Mouse (Mus musculus) intestine, embryonic 14.5 days (tissue): Measurements from ENCODE around the gene Ptprr. TPM values are rescaled to one million over a fixed set of nuclear protein-coding genes. Genes with fewer than 3 reads are reported as not detected.

Source experiments
- ATAC-seq: fragments of 200-750 bp; cut with Nextera tagmentation; replicated peaks from 2 replicates; pipeline ENCODE4 v1.8.0; 2017; ENCODE audit warnings: low read depth, moderate number of reproducible peaks, moderate TSS enrichment, moderate library complexity; ENCODE audit not compliant: low FRiP score, low TSS enrichment
- DNase-seq: peaks from one replicate; pipeline ENCODE4 v3.0.0-alpha.2; 2018; ENCODE audit warnings: low spot score
- H3K27ac ChIP-seq: fragments of 300-500 bp; sonication (generic); 2 replicates; pipeline ENCODE4 v1.5.1; 2014; ENCODE audit warnings: low read depth, mild to moderate bottlenecking, control low read depth
- H3K27me3 ChIP-seq: fragments of 300-500 bp; sonication (generic); replicated peaks from 2 replicates; pipeline ENCODE4 v1.6.1; 2014; ENCODE audit warnings: low read length, control low read depth; ENCODE audit not compliant: control insufficient read depth, insufficient read depth
- H3K36me3 ChIP-seq: fragments of 300-500 bp; sonication (generic); 2 replicates; pipeline ENCODE4 v1.6.1; 2014; ENCODE audit warnings: low read length, control low read depth; ENCODE audit not compliant: control insufficient read depth, insufficient read depth
- H3K4me1 ChIP-seq: fragments of 300-500 bp; sonication (generic); replicated peaks from 2 replicates; pipeline ENCODE4 v1.6.1; 2014; ENCODE audit warnings: low read length, control low read depth, mixed read lengths; ENCODE audit not compliant: control insufficient read depth, insufficient read depth
- H3K4me2 ChIP-seq: fragments of 300-500 bp; sonication (generic); 2 replicates; pipeline ENCODE4 v1.6.1; 2014; ENCODE audit warnings: low read length
- H3K4me3 ChIP-seq: fragments of 300-500 bp; sonication (generic); 2 replicates; pipeline ENCODE4 v1.5.1; 2014; ENCODE audit warnings: low read depth, low read length, control low read depth, mixed read lengths
- H3K9ac ChIP-seq: fragments of 300-500 bp; sonication (generic); 2 replicates; pipeline ENCODE4 v1.6.1; 2014; ENCODE audit warnings: mild to moderate bottlenecking, low read length
- H3K9me3 ChIP-seq: fragments of 300-500 bp; sonication (generic); 2 replicates; pipeline ENCODE4 v1.6.1; 2016; ENCODE audit warnings: low read length, control low read depth; ENCODE audit not compliant: control insufficient read depth
- WGBS: fragments of 180-500 bp; shearing (Covaris S2); extraction: QIAGEN DNeasy Blood & Tissue Kit; methylation state at CpG from one replicate; pipeline ENCODE4 v1.1.7; 2014; 5-methylcytosine and 5-hydroxymethylcytosine counted together
- polyA plus RNA-seq: library from polyadenylated mRNA; unstranded; fragments of >200 nt; fragmentation: Nextera tagmentation; extraction: Ambion mirVana; gene quantifications from 2 replicates; pipeline ENCODE4 v1.2.1, GENCODE M21; 2014

Gene Ptprr
- polyA plus RNA-seq, 1 experiment from 2014 or later, result 4.7 TPM

DNA sequence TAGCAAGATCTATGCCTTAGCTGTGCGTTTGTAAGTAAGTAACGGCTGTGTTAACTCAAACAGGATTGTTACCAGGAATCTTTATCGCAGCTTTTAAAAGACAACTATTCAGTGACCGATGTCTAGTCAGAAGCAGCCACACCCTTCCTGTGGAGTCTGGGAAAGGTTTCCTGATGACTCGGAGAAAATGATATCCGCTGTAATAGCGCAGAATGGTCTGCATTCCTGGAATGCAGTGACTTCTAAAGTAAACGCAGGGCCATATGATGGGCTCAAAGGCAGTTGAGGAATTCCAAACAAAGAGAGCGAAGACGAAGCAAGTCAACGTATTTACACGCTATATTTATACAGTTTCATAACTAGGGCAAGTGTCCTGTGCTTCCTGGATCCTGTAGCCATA, 279.8 kb downstream of the Ptprr start:
- Histone ChIP-seq H3K4me2 (peak overlapping the region; percentile 37), H3K9ac (no peak overlapping the region), H3K4me1 (peaks cover 4% of the 10 kb centered on the region; the same call in 1 of the 2 replicates), H3K4me3 (no peak overlapping the region), H3K9me3 (no peaks in the 10 kb centered on the region), H3K36me3 (no peaks in the 10 kb centered on the region), H3K27me3 (peaks cover 21% of the 10 kb centered on the region), H3K27ac (no peak overlapping the region)
- 19% methylated on average over 12 of the region's 12 CpGs for WGBS
- DNase-seq (no peak), ATAC-seq (no peak)

DNA sequence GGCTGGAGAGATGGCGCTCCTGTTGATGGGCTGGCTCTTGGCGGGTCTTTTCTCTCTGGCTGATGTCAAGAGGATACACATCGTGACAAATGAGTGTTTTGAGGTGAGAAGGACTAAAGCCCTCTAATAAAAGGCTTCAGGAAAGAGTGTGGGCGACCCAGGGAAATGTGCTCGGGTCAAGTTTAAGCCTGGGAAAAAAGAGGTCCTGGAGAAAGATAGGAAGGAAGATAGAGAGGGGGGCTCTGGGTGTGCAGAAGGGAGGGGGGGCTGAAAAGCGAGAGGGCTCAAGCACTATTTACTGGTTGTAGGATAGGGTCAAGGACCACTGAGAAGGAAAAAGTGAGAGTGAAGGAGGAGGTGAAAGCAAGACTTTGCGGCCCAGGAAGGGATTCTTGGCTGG, 282.8 kb downstream of the Ptprr start:
- 15% methylated on average over 7 of the region's 7 CpGs for WGBS
- Histone ChIP-seq H3K27ac (no peak overlapping the region), H3K9me3 (no peaks in the 10 kb centered on the region), H3K4me1 (peaks cover 4% of the 10 kb centered on the region; the same call in 1 of the 2 replicates), H3K4me2 (peak overlapping the region; percentile 95), H3K36me3 (no peaks in the 10 kb centered on the region), H3K9ac (peak overlapping the region; percentile 38), H3K27me3 (peaks cover 21% of the 10 kb centered on the region), H3K4me3 (peak overlapping the region; percentile 45)
- DNase-seq, result no peak
- no peak for ATAC-seq

DNA sequence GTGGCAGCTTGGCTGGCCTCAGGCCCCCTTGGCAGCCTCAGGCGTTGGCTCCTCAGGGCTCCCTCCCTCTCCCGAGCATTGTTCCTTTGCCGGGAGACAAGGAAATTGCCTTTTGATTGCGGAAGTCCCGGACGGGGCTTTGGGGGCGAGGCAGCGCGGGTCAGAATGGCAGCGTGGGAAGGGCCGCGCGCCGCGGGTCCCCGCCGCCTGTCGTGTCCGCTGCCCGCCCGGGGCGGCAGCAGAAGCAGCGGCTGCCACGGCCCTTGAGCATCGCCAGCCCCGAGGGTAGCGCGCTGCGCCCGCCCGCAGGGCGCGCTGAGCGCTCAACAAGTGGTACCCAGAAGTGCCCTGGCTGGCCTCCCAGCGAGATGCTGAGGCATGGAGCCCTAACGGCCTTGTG, 283.2 kb downstream of the Ptprr start:
- Histone ChIP-seq H3K27me3 (peaks cover 21% of the 10 kb centered on the region), H3K27ac (no peak overlapping the region), H3K4me2 (peak overlapping the region; percentile 95), H3K4me1 (peaks cover 4% of the 10 kb centered on the region; the same call in 1 of the 2 replicates), H3K9me3 (no peaks in the 10 kb centered on the region), H3K9ac (peak overlapping the region; percentile 38), H3K4me3 (peak overlapping the region; percentile 45), H3K36me3 (no peaks in the 10 kb centered on the region)
- DNase-seq, result peak; percentile 66
- ATAC-seq, result no peak
- 2% methylated on average over 35 of the region's 36 CpGs for WGBS

DNA sequence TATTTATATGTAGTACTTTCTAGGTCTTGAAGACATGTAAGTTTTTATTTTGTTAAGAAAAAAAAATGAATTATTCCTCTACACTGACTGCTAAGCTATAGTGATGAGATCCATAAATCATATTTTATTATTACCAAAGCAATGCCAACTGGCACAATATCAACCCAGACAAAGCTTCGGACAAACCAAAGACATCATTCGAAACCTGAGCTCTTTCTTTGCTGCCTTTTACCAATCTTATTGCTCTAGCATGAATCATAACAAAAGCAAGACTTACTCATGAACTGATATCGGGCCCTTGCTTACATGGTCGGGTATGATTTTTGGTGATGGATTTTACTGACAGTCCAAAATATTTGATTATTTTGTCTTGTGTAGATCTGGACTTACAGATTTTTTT, 286.3 kb downstream of the Ptprr start:
- DNase-seq (no peak), ATAC-seq (no peak)
- Histone ChIP-seq H3K9me3 (no peaks in the 10 kb centered on the region), H3K27ac (no peak overlapping the region), H3K36me3 (no peaks in the 10 kb centered on the region), H3K4me2 (no peak overlapping the region), H3K4me1 (no peaks in the 10 kb centered on the region), H3K27me3 (peaks cover 21% of the 10 kb centered on the region), H3K9ac (no peak overlapping the region), H3K4me3 (no peak overlapping the region)
- WGBS, result 85% methylated on average over 4 of the region's 4 CpGs

DNA sequence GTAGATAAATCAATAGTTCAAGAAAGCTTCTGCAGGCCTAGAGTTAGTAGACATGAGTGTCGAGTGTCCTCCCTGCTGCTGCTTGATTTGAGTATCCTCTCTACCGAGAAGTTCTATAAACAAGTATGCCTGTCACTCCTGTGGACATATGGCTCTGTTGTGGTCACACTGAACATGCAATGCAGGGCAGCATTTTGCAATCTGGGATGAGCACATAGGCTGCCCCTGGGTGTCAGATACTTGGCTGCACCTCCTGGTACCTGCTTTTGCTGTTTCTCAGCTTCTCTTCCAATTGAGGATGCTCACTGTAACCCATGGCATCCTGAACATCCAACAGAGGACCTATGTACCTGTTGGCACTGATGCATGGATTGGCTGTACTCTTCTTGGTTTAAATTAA, 291.4 kb downstream of the Ptprr start:
- DNase-seq (no peak), ATAC-seq (no peak)
- Histone ChIP-seq H3K27me3 (no peaks in the 10 kb centered on the region), H3K9me3 (no peaks in the 10 kb centered on the region), H3K4me1 (no peaks in the 10 kb centered on the region), H3K4me3 (no peak overlapping the region), H3K27ac (no peak overlapping the region), H3K9ac (no peak overlapping the region), H3K4me2 (no peak overlapping the region), H3K36me3 (no peaks in the 10 kb centered on the region)
- WGBS, result 52% methylated on average over 2 of the region's 2 CpGs

DNA sequence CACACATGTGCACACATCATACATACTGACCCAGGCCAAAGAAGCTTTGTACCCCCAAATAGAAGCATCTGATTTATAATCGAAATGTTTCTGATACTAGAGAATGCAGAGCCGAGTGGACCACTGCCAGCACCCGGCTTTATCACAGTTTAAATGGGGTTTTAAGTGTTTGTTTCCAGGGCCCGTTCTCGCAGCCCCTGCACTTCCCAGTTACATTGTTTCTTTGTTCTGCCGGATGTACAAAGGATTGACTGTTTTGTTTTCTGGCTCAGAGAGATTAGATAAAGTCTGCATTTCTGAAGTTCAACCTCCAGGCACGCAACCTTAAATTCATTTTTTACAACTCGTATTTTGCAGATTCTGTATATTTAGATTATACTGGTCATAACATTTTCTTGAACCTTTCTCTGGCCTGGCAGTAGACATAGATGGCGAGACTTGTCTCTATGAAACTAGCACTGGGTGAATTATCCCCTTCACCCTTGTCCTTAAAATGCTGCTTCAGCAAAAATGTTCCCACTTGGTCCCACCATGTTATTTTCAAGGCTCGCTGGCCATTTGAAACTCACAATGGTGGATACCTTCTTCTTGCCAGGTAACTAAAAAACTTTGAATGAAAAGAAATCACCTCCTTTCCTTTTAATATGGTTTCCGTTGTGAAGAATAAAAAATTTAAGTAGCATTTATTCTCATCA, 292.6 kb downstream of the Ptprr start:
- ATAC-seq (no peak), DNase-seq (no peak)
- WGBS, result 53% methylated on average over 11 of the region's 11 CpGs
- H3K36me3 ChIP-seq, result no peaks in the 10 kb centered on the region
- H3K27ac ChIP-seq, result no peak overlapping the region
- H3K4me1 ChIP-seq, result no peaks in the 10 kb centered on the region
- no peak overlapping the region for H3K4me2 ChIP-seq
- H3K27me3 ChIP-seq, result no peaks in the 10 kb centered on the region
- H3K9me3 ChIP-seq, result no peaks in the 10 kb centered on the region
- H3K9ac ChIP-seq, result no peak overlapping the region
- no peak overlapping the region for H3K4me3 ChIP-seq

DNA sequence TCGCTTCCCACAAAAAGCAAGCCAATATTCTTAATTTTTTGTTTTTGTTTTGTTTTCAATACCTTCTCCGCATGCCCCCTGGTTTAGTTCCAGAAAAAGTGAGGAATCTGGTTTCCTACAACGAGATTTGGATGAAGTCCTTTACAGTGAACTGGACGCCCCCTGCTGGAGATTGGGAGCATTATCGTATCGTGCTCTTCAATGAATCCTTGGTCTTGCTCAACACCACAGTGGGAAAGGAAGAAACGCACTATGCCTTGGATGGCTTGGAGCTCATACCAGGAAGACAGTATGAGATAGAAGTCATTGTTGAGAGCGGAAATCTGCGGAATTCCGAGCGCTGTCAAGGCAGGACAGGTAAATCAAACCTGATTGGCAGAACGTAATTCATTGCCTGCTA, 301.2 kb downstream of the Ptprr start:
- Histone ChIP-seq H3K9ac (no peak overlapping the region), H3K9me3 (no peaks in the 10 kb centered on the region), H3K4me2 (0 out of 2 replicates have a peak overlapping the region, but pooled peaks have one; percentile 24), H3K4me3 (no peak overlapping the region), H3K27me3 (no peaks in the 10 kb centered on the region), H3K36me3 (no peaks in the 10 kb centered on the region), H3K27ac (no peak overlapping the region), H3K4me1 (no peaks in the 10 kb centered on the region)
- ATAC-seq (no peak), DNase-seq (peak; percentile 86)
- WGBS, result 21% methylated on average over 12 of the region's 12 CpGs

Other genes starting within 250 kb of the Ptprr start
- 183 and 185 TPM in 2 replicates for gene Tspan8, start 201.4 kb upstream of the Ptprr start, polyA plus RNA-seq
- not detected in 2 replicates for gene 4933416C03Rik, start 95.7 kb downstream of the Ptprr start, polyA plus RNA-seq